Mouse (Mus musculus) mouse embryonic stem cell (cell line): ENCODE results near the gene 9330161L09Rik.

Experiments used
- in situ Hi-C, 2 experiments: fragments of 300-500 bp; cut with MboI; formaldehyde crosslinking; loops; 1 replicate in 1 of 2; 3 replicates in 1 of 2; pipeline ENCODE4 v1.14.3; 2019 to 2020; ENCODE audit warnings: low sequenced_read_pairs in 2 of 2, low pct_unique_long_range_greater_than_20kb in 1 of 2, mixed read lengths in 1 of 2; ENCODE audit not compliant: unreplicated experiment in 1 of 2

The 9330161L09Rik gene

GRCm38 (mm10) chr12:103393528-103393927 is 14.1 kb downstream of the 9330161L09Rik start:
- in situ Hi-C loops, result no loop called here

GRCm38 (mm10) chr12:103391098-103391497 is 16.5 kb downstream of the 9330161L09Rik start:
- in situ Hi-C loops, result no loop called here

- in situ Hi-C loops, result no loop called here
Measured at GRCm38 (mm10) chr12:103389982-103390381, 17.6 kb downstream of the 9330161L09Rik start.

GRCm38 (mm10) chr12:103389348-103389727 is 18.3 kb downstream of the 9330161L09Rik start:
- in situ Hi-C loops, result no loop called here

GRCm38 (mm10) chr12:103388505-103389347 is 18.9 kb downstream of the 9330161L09Rik start, which contains the start of gene Otub2:
Gene Otub2 (plus strand): TSS chr12:103388682.
- in situ Hi-C loops, result no loop called here

- in situ Hi-C loops, result no loop called here
Measured at GRCm38 (mm10) chr12:103380226-103380625, 27.4 kb downstream of the 9330161L09Rik start.

- in situ Hi-C loops, result no loop called here
Measured at GRCm38 (mm10) chr12:103376774-103377173, 30.8 kb downstream of the 9330161L09Rik start.

- in situ Hi-C loops, result no loop called here
Measured at GRCm38 (mm10) chr12:103376124-103376523, 31.5 kb downstream of the 9330161L09Rik start.

GRCm38 (mm10) chr12:103373530-103374236 is 33.9 kb downstream of the 9330161L09Rik start:
- in situ Hi-C loops, result no loop called here

GRCm38 (mm10) chr12:103371711-103372110 is 35.9 kb downstream of the 9330161L09Rik start:
- in situ Hi-C loops, result no loop called here

GRCm38 (mm10) chr12:103370861-103371260 is 36.8 kb downstream of the 9330161L09Rik start:
- in situ Hi-C loops, result no loop called here

GRCm38 (mm10) chr12:103368777-103369176 is 38.8 kb downstream of the 9330161L09Rik start:
- in situ Hi-C loops, result no loop called here

GRCm38 (mm10) chr12:103368326-103368669 is 39.3 kb downstream of the 9330161L09Rik start:
- in situ Hi-C loops, result no loop called here

- in situ Hi-C loops, result no loop called here
Measured at GRCm38 (mm10) chr12:103367620-103368325, 39.8 kb downstream of the 9330161L09Rik start.

GRCm38 (mm10) chr12:103367171-103367570 is 40.4 kb downstream of the 9330161L09Rik start:
- in situ Hi-C loops, result no loop called here

GRCm38 (mm10) chr12:103362336-103362735 is 45.3 kb downstream of the 9330161L09Rik start:
- in situ Hi-C loops, result no loop called here

- in situ Hi-C loops, result no loop called here
Measured at GRCm38 (mm10) chr12:103361539-103362307, 45.9 kb downstream of the 9330161L09Rik start.

- in situ Hi-C loops, result no loop called here
Measured at GRCm38 (mm10) chr12:103360812-103361211, 46.8 kb downstream of the 9330161L09Rik start.
